Mouse (Mus musculus) fibroblast of lung, adult 2 months (primary cell): ENCODE data around the gene Gm13030.
"Not testable (repeated sequence)": the region's sequence is repeated elsewhere in the genome, so short reads cannot be mapped to it uniquely, and the experiment has no call there.

Source experiments
- DNase-seq: peaks from one replicate; pipeline ENCODE4 v3.0.0-alpha.2; 2011; ENCODE audit warnings: low read depth

Gm13030 gene

DNA sequence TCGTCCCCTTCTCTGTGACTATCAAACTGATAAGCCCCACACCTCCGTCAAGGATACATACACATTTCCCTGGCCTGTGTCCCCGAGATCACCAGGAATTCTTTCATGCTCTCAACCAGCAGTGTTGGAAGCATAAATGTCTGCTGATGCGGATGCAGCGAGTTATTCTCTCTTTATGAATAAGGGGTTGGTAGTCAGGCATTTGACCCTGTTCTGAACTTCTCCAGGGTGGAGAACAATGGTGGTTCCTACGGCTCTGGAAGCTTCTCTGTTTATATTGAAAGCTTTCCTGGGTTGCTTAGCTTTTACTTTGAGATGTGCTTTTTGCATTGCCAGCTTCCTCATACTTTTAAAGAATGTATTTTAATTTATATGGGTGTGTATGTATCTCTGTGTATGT is at the start of gene Gm13030:
Gene Gm13030 (minus strand): TSS at position 101 of the 400 bp plus-strand sequence.
- DNase-seq = no peak

GRCm38 (mm10) chr4:138922131-138922459 is 48.3 kb upstream of the Gm13030 start:
- peak; percentile 83 for DNase-seq

DNA sequence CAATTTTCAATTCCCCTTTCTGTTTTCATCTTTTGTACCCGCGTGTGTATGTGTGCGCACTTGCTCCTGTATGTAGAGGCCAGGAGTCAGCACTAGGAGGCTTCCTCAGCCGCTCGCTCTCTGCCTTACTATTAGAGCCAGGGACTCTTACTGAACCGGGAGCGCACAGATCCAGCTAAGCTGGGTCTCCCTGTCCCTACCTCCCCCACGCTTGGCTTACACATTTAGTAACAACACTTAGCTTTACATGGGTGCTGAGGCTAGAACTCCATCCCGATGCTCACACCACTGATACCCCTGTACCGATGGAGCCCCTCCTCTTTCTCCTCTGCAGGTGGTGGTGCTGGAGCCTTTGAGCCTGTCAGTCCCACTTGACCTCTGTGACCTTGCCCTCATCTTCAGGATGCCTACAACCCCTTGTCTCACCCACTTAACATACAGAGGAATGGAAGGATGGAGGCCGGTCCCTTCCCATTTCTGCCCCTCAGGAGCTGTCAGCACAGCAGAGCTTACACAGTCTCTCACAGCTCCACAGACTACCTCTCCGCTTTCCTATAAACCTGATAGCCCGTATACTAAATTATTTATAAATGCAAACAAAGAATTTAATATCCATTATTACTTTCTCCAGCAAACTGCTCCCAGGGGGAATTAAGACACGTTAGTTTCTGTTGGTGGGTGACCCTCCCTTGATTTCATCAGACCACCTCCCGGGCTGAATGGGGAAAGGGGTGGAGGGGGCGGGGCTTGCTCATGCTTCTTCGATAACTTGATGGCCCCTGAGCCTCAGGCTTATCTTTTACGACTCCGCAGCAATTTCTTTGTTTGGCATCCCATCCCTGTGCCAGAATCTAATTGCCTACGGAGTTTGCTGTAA is 47.7 kb upstream of the Gm13030 start:
- no peak for DNase-seq

DNA sequence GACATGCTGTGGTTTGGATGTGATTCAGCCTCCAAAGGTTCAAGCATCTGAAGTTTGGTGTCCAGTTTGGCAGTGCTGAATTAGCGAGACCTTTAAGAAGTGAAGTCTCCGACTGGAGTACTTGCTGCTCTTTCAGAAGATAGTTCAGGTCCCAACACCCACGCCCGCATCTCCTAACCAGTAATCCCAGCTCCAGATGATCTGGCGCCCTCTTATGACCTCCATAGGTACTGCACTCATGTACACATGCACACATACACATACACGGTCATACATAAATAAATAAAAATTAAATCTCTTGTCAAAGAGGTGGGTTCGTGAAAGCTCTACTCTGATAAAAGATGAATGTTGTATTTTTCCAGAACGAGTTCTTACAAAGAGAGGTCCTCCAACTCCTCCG is 43.5 kb upstream of the Gm13030 start:
- DNase-seq = no peak

GRCm38 (mm10) chr4:138913797-138914196 is 40.0 kb upstream of the Gm13030 start, which contains the start of gene Otud3:
TSS of gene Otud3 (minus strand) at chr4:138913945.
- DNase-seq = peak; percentile 73

DNA sequence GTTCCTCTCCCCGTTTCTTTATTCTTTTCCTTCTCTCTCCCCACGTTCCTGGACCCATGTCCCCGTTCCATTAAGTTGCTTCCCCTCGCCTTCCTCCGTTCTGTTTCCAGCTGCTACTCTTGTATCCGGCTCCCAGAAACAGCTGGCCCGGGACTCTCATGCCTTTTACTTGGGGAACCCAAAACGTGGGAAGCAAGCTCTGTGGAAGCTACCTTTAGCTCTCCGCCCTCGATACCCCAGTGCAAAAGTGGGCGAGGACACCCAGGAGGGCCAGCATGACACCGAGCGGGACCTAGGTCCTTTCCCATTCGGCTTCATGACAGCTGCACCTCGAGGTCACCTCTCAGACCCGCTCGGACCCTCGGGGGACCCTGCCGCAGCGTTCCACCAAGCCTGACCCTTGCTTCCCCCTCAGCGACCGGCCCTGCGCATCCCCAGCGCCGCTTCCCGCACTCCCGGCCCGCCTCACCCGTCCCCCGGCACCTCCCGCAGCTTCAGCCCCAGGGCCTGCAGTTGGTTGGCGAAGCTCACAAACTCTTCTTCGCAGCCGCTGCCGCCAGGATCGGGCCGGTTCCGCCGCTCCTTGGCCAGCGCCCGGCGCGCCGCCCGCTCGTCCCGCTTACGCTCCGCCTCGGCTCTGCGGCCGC is 39.5 kb upstream of the Gm13030 start:
- DNase-seq = no peak

DNA sequence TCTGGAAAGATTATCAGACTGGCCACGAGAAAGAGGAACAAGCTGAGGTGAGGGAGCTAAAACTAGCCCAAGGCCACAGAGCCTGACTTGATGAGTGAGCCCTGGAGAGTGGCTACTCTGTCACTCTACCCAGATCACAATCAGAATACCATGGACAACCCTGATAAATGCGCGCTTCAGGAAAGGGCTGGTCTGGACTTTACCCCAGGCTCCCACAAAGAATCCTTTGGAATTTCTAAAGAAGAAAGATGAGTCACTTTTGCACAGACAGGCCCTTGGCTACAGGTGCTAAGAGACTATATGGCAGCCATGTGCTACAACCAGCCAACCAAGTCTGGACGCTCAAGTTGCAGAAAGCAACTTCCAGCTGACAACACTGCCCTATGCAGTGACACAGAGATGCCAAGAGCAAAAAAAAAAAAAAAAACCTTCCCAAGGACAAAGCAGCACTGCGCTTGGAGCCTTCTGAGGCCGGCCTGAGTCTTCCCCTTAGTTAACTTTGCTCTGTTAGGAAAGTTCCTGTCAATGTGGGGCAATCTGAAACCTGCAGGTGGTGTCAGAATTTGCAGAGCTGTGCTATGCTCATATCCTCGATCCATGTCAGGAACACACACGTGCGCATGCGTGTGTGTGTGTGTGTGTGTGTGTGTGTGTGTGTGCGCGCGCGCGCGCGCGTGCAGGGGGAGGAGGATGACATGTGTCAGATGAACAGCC is 32.0 kb upstream of the Gm13030 start:
- DNase-seq = no peak

DNA sequence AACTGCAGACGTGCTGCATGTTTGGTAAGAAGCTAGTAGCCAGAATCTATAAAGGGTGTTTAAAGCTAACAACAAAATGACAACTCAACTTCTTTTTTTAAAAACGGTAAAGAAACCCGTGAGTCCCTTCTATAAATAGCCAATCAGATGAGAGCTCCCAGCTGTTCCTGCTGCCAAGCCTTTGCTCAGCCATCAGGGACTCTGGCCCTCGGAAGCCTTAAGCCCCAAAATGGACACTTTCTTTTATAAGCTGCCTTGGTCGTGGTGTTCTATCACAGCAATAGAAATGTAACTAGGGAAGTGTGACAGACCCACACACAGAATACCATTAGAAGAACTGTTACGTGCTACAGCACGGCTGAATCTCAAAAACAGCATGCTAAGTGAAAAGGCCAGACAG is 25.6 kb upstream of the Gm13030 start:
- no peak for DNase-seq

- not testable (repeated sequence) for DNase-seq
Measured at GRCm38 (mm10) chr4:138893789-138894188, 20.0 kb upstream of the Gm13030 start.

- DNase-seq = no peak
Measured at GRCm38 (mm10) chr4:138892655-138893054, 18.9 kb upstream of the Gm13030 start.

DNA sequence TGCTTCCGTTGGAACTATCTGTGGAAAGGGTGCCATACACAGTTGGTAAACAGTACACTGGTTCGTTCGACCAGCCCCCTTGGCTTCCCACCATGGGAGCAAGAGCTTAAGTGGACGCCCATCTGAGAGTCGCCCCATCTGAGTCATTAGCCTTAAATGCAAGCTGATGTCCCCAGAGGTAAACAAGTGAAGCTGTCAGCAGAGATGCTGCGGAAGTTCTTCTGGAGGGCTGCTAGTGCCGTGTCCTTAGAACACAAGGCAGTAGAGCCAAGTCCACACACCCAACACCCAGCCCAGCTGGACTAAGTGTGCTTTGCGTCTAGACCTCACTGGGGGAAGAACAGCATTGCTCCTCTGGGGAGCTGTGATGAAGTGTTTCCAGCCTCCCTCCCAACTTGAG is 15.9 kb upstream of the Gm13030 start:
- no peak for DNase-seq

GRCm38 (mm10) chr4:138889165-138889564 is 15.4 kb upstream of the Gm13030 start:
- DNase-seq = no peak

- DNase-seq = no peak
Measured at GRCm38 (mm10) chr4:138884261-138884660, 10.5 kb upstream of the Gm13030 start.

DNA sequence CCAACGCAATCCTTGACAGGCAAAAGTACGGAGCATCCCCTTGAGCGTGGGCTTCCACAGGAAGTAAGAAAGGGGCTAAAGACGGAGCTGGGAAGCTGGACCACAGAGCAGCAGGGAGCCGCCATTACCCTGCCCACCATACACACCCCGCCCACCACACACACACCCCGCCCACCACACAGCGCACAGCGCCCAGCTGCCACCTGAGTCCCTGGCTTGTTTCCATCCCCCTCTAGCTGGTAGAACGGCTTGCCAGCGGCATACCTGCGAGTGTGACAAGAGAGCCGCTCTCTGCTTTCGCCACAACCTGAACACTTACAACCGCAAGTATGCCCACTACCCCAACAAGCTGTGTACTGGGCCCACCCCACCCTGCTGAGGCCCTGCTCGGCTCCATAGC is 8.4 kb upstream of the Gm13030 start:
- DNase-seq = no peak

- DNase-seq = no peak
Measured at GRCm38 (mm10) chr4:138880811-138881584, 7.2 kb upstream of the Gm13030 start.

DNA sequence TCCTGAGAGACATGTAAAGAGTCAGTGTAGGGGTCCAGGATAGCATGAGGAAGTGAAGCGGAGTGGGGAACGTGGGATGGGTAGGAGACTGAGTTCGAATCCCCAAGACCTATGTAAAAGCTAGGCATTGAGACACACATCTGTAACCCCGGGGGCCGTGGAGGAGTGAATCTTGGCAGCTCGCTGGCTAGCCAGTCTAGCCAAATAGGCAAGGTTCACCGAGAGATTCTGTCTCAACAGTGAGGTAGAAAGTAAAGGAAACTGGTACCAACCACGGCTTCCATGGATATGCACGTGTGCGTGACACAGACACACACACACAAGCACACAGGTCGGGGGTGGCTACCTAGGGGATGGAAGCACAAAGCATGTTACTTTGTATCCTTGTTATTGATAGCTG is 6.0 kb upstream of the Gm13030 start:
- no peak for DNase-seq

DNA sequence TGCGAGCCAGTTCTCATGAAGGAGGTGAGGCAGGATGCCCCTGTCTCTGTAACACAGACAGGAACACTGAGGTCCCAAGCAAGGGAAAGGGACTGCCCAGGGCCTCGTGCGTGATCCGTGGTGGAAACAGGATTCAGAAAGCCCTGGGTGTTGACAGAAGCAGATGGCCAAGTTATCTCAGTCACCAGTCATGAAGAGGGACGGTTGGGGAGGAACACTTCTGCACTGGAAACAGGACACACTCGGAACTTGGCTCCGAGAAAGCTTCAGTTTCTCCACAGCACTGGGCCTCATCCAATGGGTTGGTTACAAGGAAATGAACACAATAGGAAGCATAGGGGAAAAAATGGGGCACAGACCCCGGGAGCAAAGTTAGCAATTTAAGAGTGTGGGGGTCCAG is 5.0 kb upstream of the Gm13030 start:
- DNase-seq = no peak

- DNase-seq = peak; percentile 62
Measured at GRCm38 (mm10) chr4:138877731-138878130, 4.0 kb upstream of the Gm13030 start, which contains the start of gene Pla2g2e. TSS of gene Pla2g2e (plus strand) at chr4:138877942.

- no peak for DNase-seq
Measured at GRCm38 (mm10) chr4:138875986-138876385, 2.2 kb upstream of the Gm13030 start.

GRCm38 (mm10) chr4:138875275-138875674 is 1.5 kb upstream of the Gm13030 start:
- not testable (repeated sequence) for DNase-seq

DNA sequence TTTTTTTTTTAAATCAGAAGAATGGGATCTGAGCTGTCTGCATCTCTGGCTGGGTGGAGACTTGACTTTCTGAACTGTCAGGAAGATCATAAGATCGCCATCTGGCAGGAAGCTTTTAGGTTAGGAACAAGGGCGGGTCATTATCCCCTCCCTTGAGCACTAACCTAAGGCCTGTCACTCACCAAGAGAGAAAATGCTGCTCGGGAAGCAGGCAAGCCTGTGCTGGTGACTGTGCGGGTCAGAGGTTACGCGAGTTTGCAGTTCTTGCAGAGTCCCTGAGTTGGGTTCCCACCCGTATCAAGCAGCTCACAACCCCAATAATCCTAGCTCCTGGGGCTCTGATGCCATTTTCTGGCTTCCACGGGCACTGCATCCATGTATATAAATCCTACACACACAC is 5.1 kb downstream of the Gm13030 start:
- DNase-seq = no peak

DNA sequence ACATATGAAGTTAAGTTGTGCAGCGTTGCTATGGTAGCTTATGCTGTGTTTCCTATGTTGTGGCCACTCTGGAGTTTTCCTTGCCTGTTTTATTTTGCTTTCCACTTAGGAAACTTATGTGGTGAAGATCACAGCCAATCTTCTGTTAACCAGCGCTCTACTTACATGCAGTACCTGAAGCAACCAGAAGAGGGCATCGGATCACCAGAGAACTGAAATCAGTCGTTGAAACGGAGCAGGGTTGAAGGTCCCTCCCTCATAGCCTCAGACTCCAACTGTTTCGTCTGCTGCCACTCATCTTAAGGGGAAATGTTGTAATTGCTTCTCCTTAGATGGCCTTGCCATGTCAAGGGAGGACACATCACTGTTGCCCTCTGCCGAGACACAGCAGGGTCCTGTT is 7.4 kb downstream of the Gm13030 start:
- DNase-seq = no peak
